Mouse (Mus musculus): ENCODE data around the gene Ano4. TPM values are rescaled to one million over a fixed set of nuclear protein-coding genes. Genes with fewer than 3 reads are reported as not detected.

The Ano4 gene
- polyA plus RNA-seq, 1 experiment from 2014 or later, result 5.0 TPM

- Histone ChIP-seq H3K4me3 (ENCODE audit: low read length) (peak overlapping the region; percentile 35), H3K4me2 (replicated peaks; ENCODE audit: low read depth, low read length) (peak overlapping the region; percentile 52), H3K36me3 (ENCODE audit: insufficient read depth, low read length) (no peaks in the 10 kb centered on the region), H3K27ac (ENCODE audit: low read length) (peak overlapping the region; percentile 27; the same call in 1 of the 2 replicates), H3K4me1 (ENCODE audit: insufficient read depth, low read length) (peaks cover 6% of the 10 kb centered on the region; the same call in 1 of the 2 replicates), H3K9ac (replicated peaks; ENCODE audit: low read length) (peak overlapping the region; percentile 30), H3K9me3 (ENCODE audit: low read length) (no peaks in the 10 kb centered on the region), H3K27me3 (ENCODE audit: insufficient read depth, low read length) (peaks cover 8% of the 10 kb centered on the region; the same call in 1 of the 2 replicates)
- no peak for ATAC-seq (ENCODE audit: low FRiP score, low TSS enrichment)
- WGBS, result 2% methylated on average over 17 of the region's 17 CpGs
Measured at GRCm38 (mm10) chr10:89256762-89257456, 87.7 kb downstream of the Ano4 start.

DNA sequence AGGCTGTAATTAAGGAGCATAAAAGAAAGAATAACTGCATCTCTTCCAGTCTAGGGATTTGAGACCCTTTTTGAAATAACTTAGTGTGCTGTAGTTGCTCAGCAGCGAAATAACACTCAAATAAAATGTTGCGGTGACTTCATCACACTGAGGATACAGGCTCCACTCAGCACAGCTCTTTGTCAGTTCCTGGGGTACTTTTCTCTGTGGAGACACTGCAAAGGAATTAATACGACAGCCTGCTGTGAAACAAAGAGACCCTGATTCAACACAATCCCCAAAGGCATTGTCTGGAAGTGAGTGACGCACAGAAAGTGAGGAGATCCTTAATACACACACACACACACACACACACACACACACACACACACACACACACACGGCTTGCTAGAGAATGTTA, 89.8 kb downstream of the Ano4 start:
- H3K9me3 ChIP-seq (ENCODE audit: low read length), result no peaks in the 10 kb centered on the region
- H3K27ac ChIP-seq (ENCODE audit: low read length), result no peak overlapping the region
- no peak for ATAC-seq (ENCODE audit: low FRiP score, low TSS enrichment)
- H3K4me1 ChIP-seq (ENCODE audit: insufficient read depth, low read length), result peaks cover 6% of the 10 kb centered on the region; the same call in 1 of the 2 replicates
- H3K4me2 ChIP-seq (replicated peaks; ENCODE audit: low read depth, low read length), result no peak overlapping the region
- no peaks in the 10 kb centered on the region for H3K36me3 ChIP-seq (ENCODE audit: insufficient read depth, low read length)
- no peak overlapping the region for H3K9ac ChIP-seq (replicated peaks; ENCODE audit: low read length)
- 80% methylated on average over 5 of the region's 5 CpGs for WGBS
- peaks cover 8% of the 10 kb centered on the region; the same call in 1 of the 2 replicates for H3K27me3 ChIP-seq (ENCODE audit: insufficient read depth, low read length)
- no peak overlapping the region for H3K4me3 ChIP-seq (ENCODE audit: low read length)

DNA sequence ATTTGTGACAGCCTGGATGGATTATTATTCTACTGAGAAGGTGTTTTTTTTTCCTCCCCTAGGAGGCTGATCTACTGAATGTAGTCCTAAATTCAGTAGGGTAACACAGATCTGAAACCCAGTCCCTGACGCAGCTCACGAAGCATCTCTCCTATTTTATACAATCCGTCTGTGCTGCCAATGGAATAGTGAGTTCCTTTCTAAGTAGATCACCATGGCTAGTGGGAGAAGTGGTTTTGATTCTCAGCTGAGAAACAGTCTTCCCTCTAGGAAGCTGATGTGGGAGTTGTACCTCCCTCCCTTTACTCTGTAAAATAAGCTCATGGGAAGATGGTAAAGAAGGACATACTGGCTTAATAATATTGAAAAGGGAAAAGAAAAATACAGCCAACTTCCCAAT, 90.8 kb downstream of the Ano4 start:
- Histone ChIP-seq H3K27ac (ENCODE audit: low read length) (no peak overlapping the region), H3K36me3 (ENCODE audit: insufficient read depth, low read length) (no peaks in the 10 kb centered on the region), H3K27me3 (ENCODE audit: insufficient read depth, low read length) (peaks cover 8% of the 10 kb centered on the region; the same call in 1 of the 2 replicates), H3K4me3 (ENCODE audit: low read length) (no peak overlapping the region), H3K4me1 (ENCODE audit: insufficient read depth, low read length) (peaks cover 6% of the 10 kb centered on the region; the same call in 1 of the 2 replicates), H3K4me2 (replicated peaks; ENCODE audit: low read depth, low read length) (no peak overlapping the region), H3K9me3 (ENCODE audit: low read length) (no peaks in the 10 kb centered on the region), H3K9ac (replicated peaks; ENCODE audit: low read length) (no peak overlapping the region)
- no peak for ATAC-seq (ENCODE audit: low FRiP score, low TSS enrichment)
- WGBS, result 40% methylated on average over 3 of the region's 3 CpGs

GRCm38 (mm10) chr10:89252636-89253035, 91.9 kb downstream of the Ano4 start:
- H3K9ac ChIP-seq (replicated peaks; ENCODE audit: low read length), result no peak overlapping the region
- 85% methylated on average over 5 of the region's 5 CpGs for WGBS
- no peak overlapping the region for H3K4me2 ChIP-seq (replicated peaks; ENCODE audit: low read depth, low read length)
- H3K4me1 ChIP-seq (ENCODE audit: insufficient read depth, low read length), result peaks cover 6% of the 10 kb centered on the region; the same call in 1 of the 2 replicates
- H3K4me3 ChIP-seq (ENCODE audit: low read length), result no peak overlapping the region
- no peaks in the 10 kb centered on the region for H3K9me3 ChIP-seq (ENCODE audit: low read length)
- peaks cover 5% of the 10 kb centered on the region; the same call in 1 of the 2 replicates for H3K27me3 ChIP-seq (ENCODE audit: insufficient read depth, low read length)
- no peak overlapping the region for H3K27ac ChIP-seq (ENCODE audit: low read length)
- H3K36me3 ChIP-seq (ENCODE audit: insufficient read depth, low read length), result no peaks in the 10 kb centered on the region
- no peak for ATAC-seq (ENCODE audit: low FRiP score, low TSS enrichment)

DNA sequence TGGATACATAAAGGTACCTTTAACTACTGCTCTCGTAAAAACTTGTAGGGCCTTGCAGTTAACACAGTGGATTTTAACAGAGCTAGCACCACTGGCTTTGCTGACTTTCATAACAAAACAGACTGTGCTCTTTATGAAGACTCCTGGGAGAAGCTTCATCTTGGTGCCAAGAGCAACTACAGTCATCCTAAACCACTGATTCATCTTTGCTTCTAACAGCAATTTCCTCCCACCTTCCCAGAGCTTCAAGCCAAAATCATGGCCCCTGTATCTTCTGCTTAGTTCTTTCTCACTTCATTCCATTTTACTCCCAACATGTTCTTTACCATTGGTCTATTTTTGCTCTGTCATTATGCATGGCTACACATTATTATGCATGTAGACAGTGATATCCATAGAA, 100.8 kb downstream of the Ano4 start:
- no peaks in the 10 kb centered on the region for H3K27me3 ChIP-seq (ENCODE audit: insufficient read depth, low read length)
- whole genome bisulfite sequencing, result 90% methylated on average over 1 of the region's 1 CpGs
- ATAC-seq (ENCODE audit: low FRiP score, low TSS enrichment), result no peak
- no peak overlapping the region for H3K4me3 ChIP-seq (ENCODE audit: low read length)
- H3K4me1 ChIP-seq (ENCODE audit: insufficient read depth, low read length), result no peaks in the 10 kb centered on the region
- no peak overlapping the region for H3K27ac ChIP-seq (ENCODE audit: low read length)
- no peak overlapping the region for H3K9ac ChIP-seq (replicated peaks; ENCODE audit: low read length)
- H3K4me2 ChIP-seq (replicated peaks; ENCODE audit: low read depth, low read length), result no peak overlapping the region
- no peaks in the 10 kb centered on the region for H3K9me3 ChIP-seq (ENCODE audit: low read length)
- no peaks in the 10 kb centered on the region for H3K36me3 ChIP-seq (ENCODE audit: insufficient read depth, low read length)

DNA sequence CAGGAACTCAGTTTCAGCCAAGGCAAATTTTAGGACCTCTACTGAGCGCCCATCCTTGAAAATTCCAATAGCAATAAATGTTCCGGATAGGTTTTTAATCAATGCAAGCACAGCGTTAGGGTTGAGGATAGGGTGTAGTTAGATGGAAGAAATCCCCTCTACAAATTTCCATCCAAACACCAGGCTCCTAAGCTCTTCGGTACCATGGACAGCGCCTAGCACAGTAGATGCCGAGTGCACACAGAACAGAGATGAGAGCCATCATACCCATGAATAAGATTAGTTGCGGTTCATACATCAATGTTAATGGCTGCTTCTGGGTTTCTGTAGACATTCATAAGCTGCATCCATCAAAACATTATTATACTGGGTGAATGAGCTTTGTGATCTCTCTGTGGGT, 120.0 kb downstream of the Ano4 start:
- Histone ChIP-seq H3K36me3 (ENCODE audit: insufficient read depth, low read length) (no peaks in the 10 kb centered on the region), H3K9ac (replicated peaks; ENCODE audit: low read length) (no peak overlapping the region), H3K4me1 (ENCODE audit: insufficient read depth, low read length) (no peaks in the 10 kb centered on the region), H3K4me2 (replicated peaks; ENCODE audit: low read depth, low read length) (no peak overlapping the region), H3K4me3 (ENCODE audit: low read length) (no peak overlapping the region), H3K27ac (ENCODE audit: low read length) (no peak overlapping the region), H3K9me3 (ENCODE audit: low read length) (no peaks in the 10 kb centered on the region), H3K27me3 (ENCODE audit: insufficient read depth, low read length) (no peaks in the 10 kb centered on the region)
- ATAC-seq (ENCODE audit: low FRiP score, low TSS enrichment), result no peak
- 32% methylated on average over 7 of the region's 7 CpGs for WGBS

DNA sequence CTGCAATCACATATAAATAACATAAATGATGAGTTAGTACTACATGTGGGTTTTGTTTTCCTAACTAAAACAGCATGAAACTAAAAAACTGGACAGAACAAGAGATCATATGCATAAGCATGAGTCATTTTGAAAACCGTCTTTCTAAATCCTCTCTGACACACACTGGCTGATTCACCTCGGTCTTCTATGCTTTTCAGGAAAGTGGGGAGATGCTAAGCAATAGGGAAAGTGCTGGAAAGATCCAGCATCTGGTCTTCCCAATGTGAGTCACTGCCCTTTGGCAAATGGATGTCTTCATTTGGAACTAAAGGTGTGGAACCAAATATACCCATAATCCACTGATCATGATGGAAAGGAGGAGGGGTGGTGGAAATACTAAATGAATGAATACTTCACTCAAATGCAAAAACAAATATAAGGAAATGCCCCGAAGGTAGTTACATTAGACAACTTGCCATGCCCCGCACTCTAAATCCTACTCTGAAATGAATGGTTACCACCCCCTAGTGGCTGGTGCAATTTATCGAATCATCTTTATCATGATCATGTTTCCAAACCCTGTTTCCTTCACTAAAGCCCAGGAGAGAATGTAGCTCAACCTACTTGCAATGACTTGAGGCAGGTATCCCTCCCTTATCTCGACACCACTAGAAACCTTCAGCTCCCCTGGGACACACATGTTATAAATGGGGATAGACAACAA, 122.1 kb downstream of the Ano4 start:
- Histone ChIP-seq H3K4me3 (ENCODE audit: low read length) (no peak overlapping the region), H3K4me2 (replicated peaks; ENCODE audit: low read depth, low read length) (no peak overlapping the region)

GRCm38 (mm10) chr10:89216078-89216477, 128.5 kb downstream of the Ano4 start:
- ATAC-seq (ENCODE audit: low FRiP score, low TSS enrichment), result no peak
- Histone ChIP-seq H3K9me3 (ENCODE audit: low read length) (no peaks in the 10 kb centered on the region), H3K4me3 (ENCODE audit: low read length) (no peak overlapping the region), H3K9ac (replicated peaks; ENCODE audit: low read length) (no peak overlapping the region), H3K27ac (ENCODE audit: low read length) (no peak overlapping the region), H3K36me3 (ENCODE audit: insufficient read depth, low read length) (no peaks in the 10 kb centered on the region), H3K27me3 (ENCODE audit: insufficient read depth, low read length) (no peaks in the 10 kb centered on the region), H3K4me2 (replicated peaks; ENCODE audit: low read depth, low read length) (no peak overlapping the region), H3K4me1 (ENCODE audit: insufficient read depth, low read length) (no peaks in the 10 kb centered on the region)
- WGBS, result 85% methylated on average over 6 of the region's 6 CpGs

More for the DNA sequence above, 122.1 kb downstream of the Ano4 start:
- Histone ChIP-seq H3K36me3 (ENCODE audit: insufficient read depth, low read length) (no peaks in the 10 kb centered on the region), H3K9ac (replicated peaks; ENCODE audit: low read length) (no peak overlapping the region), H3K27ac (ENCODE audit: low read length) (no peak overlapping the region), H3K27me3 (ENCODE audit: insufficient read depth, low read length) (no peaks in the 10 kb centered on the region), H3K4me1 (ENCODE audit: insufficient read depth, low read length) (no peaks in the 10 kb centered on the region), H3K9me3 (ENCODE audit: low read length) (no peaks in the 10 kb centered on the region)
- ATAC-seq (ENCODE audit: low FRiP score, low TSS enrichment), result no peak
- 72% methylated on average over 6 of the region's 6 CpGs for WGBS

DNA sequence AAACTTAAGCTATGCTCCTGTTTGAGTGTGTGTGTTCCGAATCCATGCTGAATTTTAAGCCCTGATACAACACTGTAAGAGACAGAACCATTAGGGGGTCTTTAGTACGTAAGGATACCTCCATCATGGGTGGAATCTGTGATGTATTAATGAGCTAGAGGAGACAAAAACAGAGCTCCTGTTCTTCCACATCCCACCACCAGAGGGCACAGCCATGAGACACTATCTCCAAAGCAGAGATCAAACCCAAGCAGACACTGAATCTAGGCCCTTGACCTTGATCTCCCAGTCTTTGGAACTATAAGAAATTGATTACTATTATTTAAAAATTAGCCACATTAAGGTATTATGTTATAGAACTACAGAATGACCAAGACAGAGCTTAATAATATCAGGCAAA, 138.7 kb downstream of the Ano4 start:
- H3K9me3 ChIP-seq (ENCODE audit: low read length), result no peaks in the 10 kb centered on the region
- H3K27me3 ChIP-seq (ENCODE audit: insufficient read depth, low read length), result no peaks in the 10 kb centered on the region
- no peaks in the 10 kb centered on the region for H3K36me3 ChIP-seq (ENCODE audit: insufficient read depth, low read length)
- H3K9ac ChIP-seq (replicated peaks; ENCODE audit: low read length), result no peak overlapping the region
- H3K4me1 ChIP-seq (ENCODE audit: insufficient read depth, low read length), result no peaks in the 10 kb centered on the region
- no peak overlapping the region for H3K4me3 ChIP-seq (ENCODE audit: low read length)
- 60% methylated on average over 2 of the region's 2 CpGs for WGBS
- no peak overlapping the region for H3K27ac ChIP-seq (ENCODE audit: low read length)
- no peak for ATAC-seq (ENCODE audit: low FRiP score, low TSS enrichment)
- H3K4me2 ChIP-seq (replicated peaks; ENCODE audit: low read depth, low read length), result no peak overlapping the region

DNA sequence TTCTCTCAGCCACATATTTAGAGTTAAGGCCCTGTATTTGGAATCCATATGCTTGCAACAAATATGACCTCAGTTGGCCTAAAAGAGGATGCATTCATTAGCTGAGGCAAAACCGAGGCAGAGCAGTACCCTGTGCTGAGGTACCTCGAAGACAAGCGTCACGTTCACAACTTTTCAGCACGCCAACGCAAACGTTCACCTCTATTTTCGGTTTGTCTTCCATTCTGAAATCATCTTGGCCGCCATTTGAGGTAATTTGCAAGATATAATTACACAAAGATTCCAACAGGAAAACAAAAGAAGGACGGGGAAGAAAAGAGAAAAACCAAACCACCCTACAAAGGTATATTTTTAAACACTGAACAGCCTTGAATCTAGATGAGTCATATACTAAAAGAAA, 148.1 kb downstream of the Ano4 start:
- ATAC-seq (ENCODE audit: low FRiP score, low TSS enrichment), result no peak
- H3K27me3 ChIP-seq (ENCODE audit: insufficient read depth, low read length), result no peaks in the 10 kb centered on the region
- no peaks in the 10 kb centered on the region for H3K36me3 ChIP-seq (ENCODE audit: insufficient read depth, low read length)
- no peak overlapping the region for H3K27ac ChIP-seq (ENCODE audit: low read length)
- no peak overlapping the region for H3K4me3 ChIP-seq (ENCODE audit: low read length)
- 92% methylated on average over 10 of the region's 10 CpGs for WGBS
- no peaks in the 10 kb centered on the region for H3K9me3 ChIP-seq (ENCODE audit: low read length)
- no peak overlapping the region for H3K4me2 ChIP-seq (replicated peaks; ENCODE audit: low read depth, low read length)
- H3K4me1 ChIP-seq (ENCODE audit: insufficient read depth, low read length), result no peaks in the 10 kb centered on the region
- no peak overlapping the region for H3K9ac ChIP-seq (replicated peaks; ENCODE audit: low read length)
